ENCODE assay signal across 9 mouse cellular contexts in the genomic region with DNA sequence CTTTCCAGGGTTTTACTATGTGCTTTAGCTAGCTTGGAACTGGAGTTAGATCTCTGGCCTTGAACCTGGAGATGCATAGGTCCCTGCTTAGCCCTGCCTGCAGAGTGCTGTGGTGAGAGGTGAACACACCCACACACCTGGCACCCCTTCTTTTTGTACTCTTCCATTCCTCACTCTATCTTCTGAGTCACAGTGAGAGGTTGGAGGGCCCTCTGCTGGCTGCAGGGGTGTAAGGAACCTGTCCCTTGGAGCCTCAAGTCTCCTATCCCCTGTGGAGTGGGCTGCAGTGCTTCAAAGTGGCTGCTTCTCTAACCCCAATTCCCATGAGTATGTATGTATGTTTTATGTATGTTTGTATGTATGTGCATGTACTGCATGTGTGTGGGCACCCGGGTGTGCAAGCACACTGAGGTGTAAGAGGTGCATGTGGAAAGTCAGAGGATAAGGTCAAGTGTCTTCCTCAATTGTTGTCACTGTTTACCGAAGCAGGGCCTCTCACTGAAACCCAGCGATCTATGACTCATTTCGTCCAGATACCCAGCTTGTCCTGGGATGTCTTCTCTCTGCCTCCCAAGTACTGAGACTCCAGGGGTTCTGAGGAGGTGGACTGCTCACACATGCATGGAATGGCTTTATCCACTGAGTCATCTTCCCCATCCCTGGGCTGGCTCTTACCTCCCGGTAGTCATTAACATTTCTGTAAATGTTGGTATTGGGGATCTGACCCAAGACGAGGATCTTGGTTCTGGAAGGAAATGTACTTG. TPM values are rescaled to one million over a fixed set of nuclear protein-coding genes. Genes with fewer than 3 reads are reported as not detected.
DNase-seq lines count a peak whose midpoint lies in the region; ATAC-seq and TF ChIP-seq lines count a peak whose summit lies in the region.
"Had no signal": no experiment of that assay in that cellular context is flagged by ENCODE, and none has a peak within 500 bp of the region (broad histone marks: within the 10 kb centered on the region; RNA-seq: fewer than 3 reads in every experiment).

No protein-coding gene starts in this region.

- no peaks in the 10 kb centered on the region for H3K4me1 ChIP-seq in hindbrain, embryonic 11.5 days (replicated peaks; ENCODE audit: control insufficient read depth, insufficient read depth, low read length)
- H3K4me1 ChIP-seq in hindbrain, embryonic 13.5 days (replicated peaks): no peaks in the 10 kb centered on the region
- H3K4me1 ChIP-seq in E14TG2a.4 (replicated peaks; ENCODE audit: low read depth, low read length): peaks cover 39% of the 10 kb centered on the region
- no peaks in the 10 kb centered on the region; the same call in 1 of the 2 replicates for H3K4me1 ChIP-seq in bone marrow, adult 2 months (ENCODE audit: control insufficient read depth, insufficient read depth, low read length)

- no peaks in the 10 kb centered on the region for H3K27me3 ChIP-seq in hindbrain, embryonic 11.5 days (ENCODE audit: control insufficient read depth, insufficient read depth, low read length)
- H3K27me3 ChIP-seq in hindbrain, embryonic 13.5 days: no peaks in the 10 kb centered on the region
- H3K27me3 ChIP-seq in E14TG2a.4 (ENCODE audit: insufficient read depth, low read length): no peaks in the 10 kb centered on the region

- 57% methylated on average over 6 of the region's 6 CpGs for WGBS in hindbrain, embryonic 11.5 days
- 54% methylated on average over 6 of the region's 6 CpGs for WGBS in hindbrain, embryonic 13.5 days
- 49% methylated on average over 6 of the region's 6 CpGs for WGBS in bone marrow, adult 2 months

- TF ChIP-seq POLR2A in bone marrow, adult 2 months (IDR thresholded peaks at IDR 0.05; ENCODE audit: borderline replicate concordance, control insufficient read depth, low read depth, low read length): no peak

- no peak overlapping the region for H3K27ac ChIP-seq in hindbrain, embryonic 11.5 days (ENCODE audit: low read depth, low read length)
- no peak overlapping the region for H3K27ac ChIP-seq in hindbrain, embryonic 13.5 days
- H3K27ac ChIP-seq in bone marrow, adult 2 months (ENCODE audit: control insufficient read depth, insufficient read depth, low read depth, low read length, poor library complexity): no peak overlapping the region

- no peak overlapping the region for H3K4me3 ChIP-seq in hindbrain, embryonic 11.5 days (ENCODE audit: low read depth, low read length)
- H3K4me3 ChIP-seq in hindbrain, embryonic 13.5 days: no peak overlapping the region
- H3K4me3 ChIP-seq in E14TG2a.4 (replicated peaks; ENCODE audit: low read length): no peak overlapping the region
- H3K4me3 ChIP-seq in bone marrow, adult 2 months (replicated peaks; ENCODE audit: control insufficient read depth, low read depth, low read length): no peak overlapping the region
- H3K4me3 ChIP-seq: erythroblast, embryonic 14.5 days had no signal

- no peaks in the 10 kb centered on the region for H3K36me3 ChIP-seq in hindbrain, embryonic 11.5 days (ENCODE audit: control insufficient read depth, insufficient read depth, low read length)
- no peaks in the 10 kb centered on the region for H3K36me3 ChIP-seq in hindbrain, embryonic 13.5 days
- no peaks in the 10 kb centered on the region for H3K36me3 ChIP-seq in E14TG2a.4 (ENCODE audit: insufficient read depth, low read length)

- DNase-seq in hindbrain, embryonic 11.5 days (ENCODE audit: low spot score): peak; percentile 44
- DNase-seq in gonadal fat pad, adult 2 months (ENCODE audit: low read depth): peak; percentile 33
- peak; percentile 38 for DNase-seq in left cerebral cortex, postnatal 4 days
- DNase-seq in right cerebral cortex, postnatal 14 days: peak; percentile 71
- DNase-seq in ovary, adult 18-20 months (ENCODE audit: low spot score): no peak

- intact Hi-C loops in left cerebral cortex, postnatal 4 days (cut with DNase I): no loop called here

- peak; percentile 60 for TF ChIP-seq CTCF in E14TG2a.4 (conservative IDR thresholded peaks at IDR 0.05; ENCODE audit: low read length)
- peak; percentile 66 for TF ChIP-seq CTCF in bone marrow, adult 2 months (IDR thresholded peaks at IDR 0.05; ENCODE audit: control insufficient read depth, insufficient read depth, low read length)

- no peak for ATAC-seq in hindbrain, embryonic 11.5 days (ENCODE audit: low FRiP score)
- no peak for ATAC-seq in hindbrain, embryonic 13.5 days (ENCODE audit: low FRiP score)

- H3K9ac ChIP-seq in hindbrain, embryonic 11.5 days (ENCODE audit: low read depth, low read length): no peak overlapping the region
- H3K9ac ChIP-seq in hindbrain, embryonic 13.5 days: no peak overlapping the region

- H3K4me2 ChIP-seq in hindbrain, embryonic 11.5 days (replicated peaks; ENCODE audit: low read depth, low read length): no peak overlapping the region
- no peak overlapping the region for H3K4me2 ChIP-seq in hindbrain, embryonic 13.5 days

- no peaks in the 10 kb centered on the region for H3K9me3 ChIP-seq in hindbrain, embryonic 11.5 days (ENCODE audit: control insufficient read depth, low read length)
- H3K9me3 ChIP-seq in hindbrain, embryonic 13.5 days: no peaks in the 10 kb centered on the region
- H3K9me3 ChIP-seq in E14TG2a.4 (ENCODE audit: low read length): no peaks in the 10 kb centered on the region

RNA-seq across cellular contexts. Expression of a gene that starts 26.3 kb away (rescaled TPM):
- 133 and 164 TPM in 2 replicates for polyA plus RNA-seq in hindbrain, embryonic 11.5 days (2014; fragmentation: Nextera tagmentation; extraction: Ambion mirVana)
- 105 and 107 TPM in 2 replicates for polyA plus RNA-seq in hindbrain, embryonic 13.5 days (2015; fragmentation: Nextera tagmentation; extraction: Ambion mirVana)
- 67.3 and 78.8 TPM in 2 replicates for polyA plus RNA-seq in bone marrow, adult 2 months (2011; ENCODE audit: insufficient read depth, insufficient read length, low replicate concordance, missing spikeins)
- 20.4 and 22.5 TPM in 2 replicates for polyA plus RNA-seq in gonadal fat pad, adult 2 months (2012; rRNA removed)
- 100 to 1,000 TPM; 127 to 133 TPM for total RNA-seq in left cerebral cortex, postnatal 4 days (2021)

RNA-seq across cellular contexts. Expression of a gene that starts 41.2 kb away (rescaled TPM):
- polyA plus RNA-seq in hindbrain, embryonic 11.5 days (2014; fragmentation: Nextera tagmentation; extraction: Ambion mirVana): 0.38 and 0.52 TPM in 2 replicates
- 1.00 and 1.1 TPM in 2 replicates for polyA plus RNA-seq in hindbrain, embryonic 13.5 days (2015; fragmentation: Nextera tagmentation; extraction: Ambion mirVana)
- polyA plus RNA-seq in bone marrow, adult 2 months (2011; ENCODE audit: insufficient read depth, insufficient read length, low replicate concordance, missing spikeins): 5.3 and 5.9 TPM in 2 replicates
- 2.3 and 3.0 TPM in 2 replicates for polyA plus RNA-seq in gonadal fat pad, adult 2 months (2012; rRNA removed)
- 10 to 100 TPM in 1 of 2 experiments, 1 to 10 TPM in 1; 6.2 to 10.4 TPM for total RNA-seq in left cerebral cortex, postnatal 4 days (2021)

RNA-seq across cellular contexts. Expression of a gene that starts 42.3 kb away (rescaled TPM):
- 38.1 and 44.2 TPM in 2 replicates for polyA plus RNA-seq in hindbrain, embryonic 11.5 days (2014; fragmentation: Nextera tagmentation; extraction: Ambion mirVana)
- 25.3 and 26.9 TPM in 2 replicates for polyA plus RNA-seq in hindbrain, embryonic 13.5 days (2015; fragmentation: Nextera tagmentation; extraction: Ambion mirVana)
- polyA plus RNA-seq in bone marrow, adult 2 months (2011; ENCODE audit: insufficient read depth, insufficient read length, low replicate concordance, missing spikeins): 35.7 and 100 TPM in 2 replicates
- polyA plus RNA-seq in gonadal fat pad, adult 2 months (2012; rRNA removed): 72.3 and 73.3 TPM in 2 replicates
- total RNA-seq in left cerebral cortex, postnatal 4 days (2021): 10 to 100 TPM; 46.5 to 53.2 TPM
